Mouse (Mus musculus) myocyte (in vitro differentiated cells): ENCODE data around the gene Tmem213.

ENCODE experiments used
- CEBPB ChIP-seq: IDR thresholded peaks from 2 replicates; pipeline ENCODE4 v1.6.1; 2011; ENCODE audit warnings: mild to moderate bottlenecking, moderate library complexity; ENCODE audit not compliant: poor library complexity, insufficient read depth, severe bottlenecking
- E2F4 ChIP-seq: IDR thresholded peaks from one replicate; pipeline ENCODE4 v1.6.1; 2011; ENCODE audit warnings: mild to moderate bottlenecking, control low read depth, moderate library complexity; ENCODE audit not compliant: insufficient read depth
- MAX ChIP-seq: IDR thresholded peaks from one replicate; pipeline ENCODE4 v1.6.1; 2011; ENCODE audit warnings: low read depth, mild to moderate bottlenecking, control low read depth
- MYOD1 ChIP-seq, 3 experiments: IDR thresholded peaks; one replicate each; pipeline ENCODE4 v1.6.1; 2011; ENCODE audit warnings: control low read depth in 2 of 3, low read depth in 2 of 3, mild to moderate bottlenecking in 2 of 3, moderate library complexity in 1 of 3; ENCODE audit not compliant: insufficient read length in 2 of 3, control insufficient read depth in 1 of 3
- MYOG ChIP-seq, 3 experiments: IDR thresholded peaks; one replicate each; pipeline ENCODE4 v1.6.1; 2011; ENCODE audit warnings: control low read depth in 2 of 3, low read depth in 2 of 3, mild to moderate bottlenecking in 2 of 3; ENCODE audit not compliant: insufficient read length in 2 of 3, control insufficient read depth in 1 of 3, insufficient read depth in 1 of 3
- POLR2A ChIP-seq: IDR thresholded peaks from one replicate; pipeline ENCODE4 v1.6.1; 2011; ENCODE audit warnings: low read depth, mild to moderate bottlenecking, control low read depth, moderate library complexity; ENCODE audit not compliant: insufficient read length
- POLR2AphosphoS2 ChIP-seq: IDR thresholded peaks from one replicate; pipeline ENCODE4 v1.6.1; 2011; ENCODE audit warnings: low read depth, control low read depth; ENCODE audit not compliant: insufficient read length
- SRF ChIP-seq: IDR thresholded peaks from one replicate; pipeline ENCODE4 v1.6.1; 2011; ENCODE audit warnings: low read depth; ENCODE audit not compliant: control insufficient read depth, insufficient read length
- TCF12 ChIP-seq: IDR thresholded peaks from one replicate; pipeline ENCODE4 v1.6.1; 2011; ENCODE audit warnings: mild to moderate bottlenecking, control low read depth; ENCODE audit not compliant: poor library complexity, insufficient read depth, severe bottlenecking
- USF1 ChIP-seq: IDR thresholded peaks from one replicate; pipeline ENCODE4 v1.6.1; 2011; ENCODE audit warnings: low read depth, mild to moderate bottlenecking, control low read depth, moderate library complexity

GRCm38 (mm10) chr6:38148626-38149025 is 39.6 kb downstream of the Tmem213 start:
- TF ChIP-seq MYOD1 (IDR thresholded peaks at IDR 0.05; ENCODE audit: control insufficient read depth in 1 of 3, insufficient read length in 2 of 3, low read depth in 2 of 3) (no peak), E2F4 (no peak), POLR2A (no peak), USF1 (no peak), MYOG (IDR thresholded peaks at IDR 0.05; ENCODE audit: control insufficient read depth in 1 of 3, insufficient read depth in 1 of 3, insufficient read length in 2 of 3, low read depth in 2 of 3) (no peak), POLR2AphosphoS2 (no peak), MAX (no peak), CEBPB (no peak), SRF (no peak), TCF12 (no peak)
